Mouse (Mus musculus) ES-CJ7 (cell line): ENCODE results near the gene Gpr137.
A peak's percentile ranks its signal among the peaks of the same experiment; 100 is the strongest.

Source experiments
- DNase-seq: peaks from one replicate; pipeline ENCODE4 v3.0.0; 2011; ENCODE audit warnings: low read depth, low spot score

Gpr137 gene

DNA sequence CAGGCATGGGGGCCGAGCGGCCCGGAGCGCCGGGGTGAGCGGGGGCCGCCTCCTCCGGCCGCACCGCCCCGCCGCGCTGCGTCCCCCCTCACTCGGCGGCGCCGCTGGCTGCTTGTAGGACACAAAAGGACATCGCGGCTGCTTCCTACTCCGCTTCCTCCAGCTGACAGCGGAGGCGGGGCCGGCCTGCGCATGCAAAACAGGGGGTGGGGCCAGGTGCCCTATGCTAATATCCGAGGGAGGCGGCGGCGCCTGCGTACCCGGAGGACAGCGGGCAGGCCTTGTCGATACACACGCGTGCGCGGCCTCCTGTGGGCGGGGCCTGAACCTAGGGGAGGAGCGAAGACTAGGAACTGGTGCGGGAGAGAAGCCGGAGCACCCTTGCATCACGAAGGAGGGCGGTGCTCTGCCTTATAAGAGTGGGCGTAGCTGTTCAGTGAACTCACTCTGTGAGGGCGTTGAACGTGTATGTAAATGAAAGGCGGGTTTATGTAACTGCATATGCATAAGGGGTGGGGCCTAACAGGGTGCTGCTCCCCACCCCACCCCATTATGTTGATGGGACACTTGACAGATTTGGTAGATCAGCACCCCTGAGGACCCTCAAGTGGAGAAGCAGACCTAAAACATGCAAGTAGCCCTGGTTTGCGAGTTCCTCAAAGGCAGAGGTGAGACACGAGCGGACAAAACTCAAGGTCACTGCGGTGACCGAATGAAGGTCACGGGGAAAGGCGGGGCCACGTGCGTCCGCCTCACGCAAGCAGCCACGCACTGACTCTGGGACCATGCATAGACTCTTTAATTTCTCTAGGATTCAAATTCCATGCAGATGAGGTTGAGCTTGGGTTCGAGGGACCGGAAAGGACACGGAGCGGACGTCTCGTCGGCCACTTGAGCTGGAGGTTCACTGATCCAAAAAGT is 20.4 kb downstream of the Gpr137 start, which contains the start of gene Esrra:
Gene Esrra, minus strand, starts transcription at position 167 of the 921 bp plus-strand sequence.
- peak; percentile 100 for DNase-seq

DNA sequence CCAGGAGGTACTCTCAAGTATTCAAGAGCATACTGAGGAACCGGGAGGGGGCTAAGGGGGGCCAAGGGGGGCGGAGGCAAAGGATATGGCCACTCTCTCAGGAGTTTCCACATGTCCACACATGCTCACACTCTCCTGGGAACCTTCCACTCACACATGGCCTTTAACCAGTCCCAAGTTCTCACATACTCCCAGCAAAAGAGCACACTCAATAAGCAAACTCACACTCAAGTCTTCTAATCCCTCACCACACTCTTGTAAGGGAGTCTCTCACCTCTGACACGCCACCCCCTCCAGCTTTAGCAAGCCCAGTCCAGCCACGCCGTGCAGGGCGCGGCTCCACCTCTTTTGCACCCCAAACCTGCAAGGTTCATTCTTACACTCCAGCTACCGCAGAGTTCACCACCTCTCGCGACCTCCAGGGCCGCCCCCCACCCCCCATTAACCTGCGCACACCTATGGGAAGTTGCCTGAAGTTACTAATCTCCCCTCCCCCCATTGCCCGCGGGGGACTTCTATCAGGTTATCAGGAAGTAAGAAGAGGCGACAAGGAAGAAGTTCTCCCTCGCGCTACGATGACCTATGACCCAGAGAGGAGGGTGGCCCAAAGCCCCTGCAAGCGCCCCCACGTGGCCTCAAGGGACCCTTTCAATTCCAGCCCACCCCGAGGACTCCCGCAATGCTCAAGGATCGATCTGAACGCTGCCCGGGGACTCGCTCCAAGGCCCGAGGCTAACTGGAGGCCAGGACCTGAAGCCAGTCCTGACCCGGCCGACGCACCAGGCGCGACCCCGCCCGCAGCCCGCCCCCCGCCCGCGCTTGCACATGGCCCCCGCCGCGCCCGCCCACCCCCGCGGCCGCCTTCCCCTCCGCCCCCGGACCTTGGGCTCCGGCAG is 21.3 kb downstream of the Gpr137 start:
- peak; percentile 85 for DNase-seq

DNA sequence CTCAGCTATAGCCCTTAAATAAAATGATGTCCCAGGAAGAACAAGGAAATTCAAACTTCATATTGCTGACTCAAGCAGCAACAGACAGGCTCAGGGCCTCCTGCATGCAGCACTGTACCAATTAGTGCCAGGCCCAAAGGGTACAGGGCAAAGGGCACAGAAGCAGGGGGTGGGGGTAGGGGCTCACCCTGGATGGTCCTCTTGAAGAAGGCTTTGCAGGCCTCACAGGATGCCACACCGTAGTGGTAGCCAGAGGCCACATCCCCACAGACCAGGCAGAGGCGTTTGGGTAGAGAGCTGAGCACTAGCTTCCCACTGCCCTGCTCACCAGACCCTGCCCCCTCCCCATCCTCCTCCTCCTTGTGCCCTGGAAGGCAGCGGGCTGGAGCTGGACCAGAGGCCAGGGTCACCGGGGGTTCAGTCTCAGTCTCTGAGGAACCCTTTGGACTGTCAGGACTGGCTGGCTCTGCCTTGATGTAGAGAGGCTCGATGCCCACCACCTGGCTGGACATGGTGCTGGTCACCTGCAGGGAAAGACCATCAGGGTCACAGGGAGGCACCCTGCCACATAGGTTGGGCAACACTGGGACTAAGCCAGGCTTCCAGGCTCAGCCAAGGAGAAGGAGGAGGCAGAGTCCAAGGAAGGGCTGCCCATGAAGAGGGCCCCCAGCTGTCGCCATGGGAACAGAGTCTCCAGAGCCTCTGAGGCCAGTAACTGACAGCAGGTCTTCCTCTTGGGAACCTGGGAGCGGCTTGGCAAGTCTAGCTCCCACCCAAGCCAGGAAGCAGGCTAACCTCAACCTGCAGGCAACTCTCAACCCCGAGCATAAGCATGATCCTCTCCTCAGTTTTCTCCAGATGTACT is 22.2 kb downstream of the Gpr137 start:
- no peak for DNase-seq

DNA sequence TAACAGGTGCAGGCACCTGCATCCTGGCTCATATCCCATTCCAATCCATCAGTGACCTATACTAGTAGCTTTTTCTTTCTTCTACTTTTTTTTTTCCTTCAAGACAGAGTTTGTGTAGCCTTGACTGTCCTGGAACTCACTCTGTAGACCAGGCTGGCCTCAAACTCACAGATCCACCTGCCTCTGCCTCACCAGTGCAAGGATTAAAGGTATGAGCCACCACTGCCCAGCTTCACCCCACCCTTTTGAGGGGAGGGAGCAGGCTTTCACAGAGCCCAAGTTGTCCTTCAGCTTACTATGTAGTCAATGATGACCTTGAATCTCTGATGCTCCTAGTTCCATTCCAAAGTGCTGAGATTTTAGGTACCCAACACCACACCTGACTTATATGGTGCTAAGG is 22.8 kb downstream of the Gpr137 start:
- no peak for DNase-seq

DNA sequence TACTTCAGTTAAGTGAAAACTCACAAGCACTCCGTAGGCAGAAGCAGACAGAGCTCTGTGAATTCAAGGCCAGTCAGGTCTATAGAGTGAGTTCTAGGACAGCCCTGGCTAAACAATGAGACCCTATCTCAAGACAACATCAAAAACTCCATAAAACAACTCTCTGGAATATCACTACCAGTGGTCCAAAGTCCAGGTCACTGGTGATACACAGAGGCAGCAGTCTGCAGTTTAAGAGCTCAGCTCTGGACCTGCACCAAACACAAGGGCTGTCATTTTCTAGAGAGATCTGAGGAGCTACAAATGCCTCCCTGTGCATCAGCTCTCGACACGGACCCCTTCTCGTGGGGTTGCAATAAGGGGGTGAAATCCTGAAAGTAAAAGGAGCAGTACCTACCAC is 24.0 kb downstream of the Gpr137 start:
- no peak for DNase-seq

DNA sequence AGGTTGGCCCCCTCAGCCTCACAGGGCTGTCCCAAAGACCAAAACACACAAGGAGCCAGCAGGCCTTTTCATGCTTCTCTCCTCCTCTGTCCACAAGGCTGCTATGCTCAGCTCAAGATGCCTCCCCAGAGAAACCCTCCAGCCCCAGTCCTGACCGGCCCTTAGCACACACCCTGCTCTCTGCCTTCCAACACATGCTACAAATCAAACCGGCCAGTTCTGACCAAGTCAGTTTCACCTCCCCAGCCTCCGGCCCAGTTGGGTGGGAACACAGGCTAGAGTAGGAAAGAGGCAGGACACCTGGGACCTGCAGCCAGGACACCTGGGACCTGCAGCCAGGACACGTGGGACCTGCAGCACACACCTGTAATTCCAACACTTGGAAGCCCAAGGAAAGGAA is 25.8 kb downstream of the Gpr137 start:
- no peak for DNase-seq

DNA sequence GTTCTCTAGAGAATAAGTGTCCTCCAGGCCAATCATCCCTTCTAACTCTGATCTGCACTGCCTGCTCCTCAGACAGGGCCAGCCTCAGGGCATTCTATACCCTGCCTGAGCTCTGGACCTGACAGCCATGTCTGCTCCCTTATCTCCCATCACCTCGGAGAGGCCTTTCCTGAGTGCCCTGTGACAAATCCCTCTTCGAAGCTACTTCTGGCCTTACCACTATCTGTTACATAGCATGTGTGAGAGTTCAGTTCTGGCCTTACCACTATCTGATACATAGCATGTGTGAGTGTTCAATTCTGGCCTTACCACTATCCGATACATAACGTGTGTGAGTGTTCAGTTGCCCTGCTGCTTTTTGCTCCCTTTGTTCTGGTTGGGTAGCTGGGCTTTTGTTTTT is 27.0 kb downstream of the Gpr137 start:
- no peak for DNase-seq

DNA sequence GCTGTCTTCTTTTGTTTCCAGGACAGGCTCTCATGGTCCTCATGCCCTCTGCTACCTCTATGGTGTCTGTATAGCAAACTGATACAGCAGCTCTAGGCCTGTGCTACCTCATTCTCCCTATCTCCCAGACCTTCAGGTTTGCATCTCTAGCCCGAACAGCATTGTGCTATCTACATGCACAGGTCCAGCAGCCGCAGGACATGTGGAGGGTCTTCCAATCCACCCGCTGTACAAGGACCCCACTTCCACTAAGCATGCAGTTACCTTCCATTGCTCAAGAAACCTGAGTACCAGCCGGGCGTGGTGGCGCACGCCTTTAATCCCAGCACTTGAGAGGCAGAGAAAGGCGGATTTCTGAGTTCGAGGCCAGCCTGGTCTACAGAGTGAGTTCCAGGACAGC is 27.7 kb downstream of the Gpr137 start:
- no peak for DNase-seq

DNA sequence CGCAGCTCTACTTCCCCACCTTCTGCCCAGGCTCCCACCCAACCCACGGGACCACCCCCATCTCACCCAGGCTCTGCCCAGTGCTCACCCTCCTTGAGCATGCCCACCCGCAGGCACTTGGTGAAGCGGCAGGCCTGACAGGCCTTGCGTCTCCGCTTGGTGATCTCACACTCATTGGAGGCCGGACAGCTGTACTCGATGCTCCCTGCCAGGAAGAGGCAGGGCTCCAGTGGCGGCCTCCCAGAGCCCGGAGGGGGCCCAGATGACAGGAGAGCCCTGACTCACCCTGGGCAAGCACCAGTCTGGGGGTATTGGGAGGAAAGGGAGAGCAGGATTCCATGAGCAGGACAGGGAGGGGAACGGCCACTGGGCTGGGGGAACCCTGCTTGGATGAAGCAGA is 28.3 kb downstream of the Gpr137 start:
- DNase-seq, result no peak

DNA sequence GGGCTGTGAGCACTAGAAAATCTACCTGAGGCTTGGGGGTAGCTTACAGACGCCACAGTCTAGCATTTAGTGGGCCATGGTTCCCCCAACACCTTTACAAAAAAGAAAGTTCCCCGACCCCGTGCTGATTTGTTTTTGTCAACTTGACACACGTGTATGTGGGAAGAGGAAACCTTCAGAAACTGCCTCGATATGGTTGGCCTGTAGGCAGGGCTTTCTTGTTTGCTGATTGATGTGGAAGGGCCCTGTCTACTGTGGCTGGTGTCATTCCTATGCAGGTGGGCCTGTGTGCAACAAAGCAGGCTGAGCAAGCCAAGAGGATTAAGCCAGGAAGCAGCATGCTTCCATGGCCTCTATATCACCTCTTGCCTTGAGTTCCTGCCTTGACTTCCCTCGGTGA is 29.2 kb downstream of the Gpr137 start:
- DNase-seq, result no peak

DNA sequence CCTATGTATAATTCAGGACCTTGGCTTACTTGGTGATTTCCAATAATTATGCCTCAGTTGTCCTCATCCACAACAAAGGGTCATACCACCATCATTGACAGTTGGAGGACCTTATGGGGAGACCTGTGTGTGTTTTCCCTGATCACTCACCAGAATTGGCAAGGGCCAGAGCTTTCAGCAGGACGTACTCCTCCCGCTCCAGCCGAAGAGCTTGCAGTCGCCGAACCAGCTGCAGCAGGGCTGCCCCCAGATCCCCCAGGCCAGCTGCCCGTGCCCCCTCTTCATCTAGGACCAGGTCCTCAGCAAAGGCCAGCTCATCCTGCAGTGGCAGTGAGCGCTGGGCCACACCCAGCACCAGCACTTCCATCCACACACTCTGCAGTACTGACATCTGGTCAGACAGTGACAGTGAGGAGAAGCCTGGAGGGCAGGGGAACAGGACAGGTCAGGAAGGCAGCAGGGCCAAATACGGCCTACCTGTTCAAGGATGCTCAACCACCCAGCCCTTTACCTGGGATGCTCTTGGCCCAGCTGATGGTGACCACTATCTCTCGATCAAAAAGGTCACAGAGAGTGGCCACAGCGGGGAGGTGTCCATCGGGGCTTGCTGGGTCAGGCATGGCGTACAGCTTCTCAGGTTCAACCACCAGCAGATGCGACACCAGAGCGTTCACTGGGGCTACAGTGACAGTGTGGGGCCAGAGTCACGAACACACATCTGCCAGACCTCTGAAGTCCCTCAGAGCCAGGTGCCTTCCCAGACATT is 29.9 kb downstream of the Gpr137 start:
- no peak for DNase-seq

DNA sequence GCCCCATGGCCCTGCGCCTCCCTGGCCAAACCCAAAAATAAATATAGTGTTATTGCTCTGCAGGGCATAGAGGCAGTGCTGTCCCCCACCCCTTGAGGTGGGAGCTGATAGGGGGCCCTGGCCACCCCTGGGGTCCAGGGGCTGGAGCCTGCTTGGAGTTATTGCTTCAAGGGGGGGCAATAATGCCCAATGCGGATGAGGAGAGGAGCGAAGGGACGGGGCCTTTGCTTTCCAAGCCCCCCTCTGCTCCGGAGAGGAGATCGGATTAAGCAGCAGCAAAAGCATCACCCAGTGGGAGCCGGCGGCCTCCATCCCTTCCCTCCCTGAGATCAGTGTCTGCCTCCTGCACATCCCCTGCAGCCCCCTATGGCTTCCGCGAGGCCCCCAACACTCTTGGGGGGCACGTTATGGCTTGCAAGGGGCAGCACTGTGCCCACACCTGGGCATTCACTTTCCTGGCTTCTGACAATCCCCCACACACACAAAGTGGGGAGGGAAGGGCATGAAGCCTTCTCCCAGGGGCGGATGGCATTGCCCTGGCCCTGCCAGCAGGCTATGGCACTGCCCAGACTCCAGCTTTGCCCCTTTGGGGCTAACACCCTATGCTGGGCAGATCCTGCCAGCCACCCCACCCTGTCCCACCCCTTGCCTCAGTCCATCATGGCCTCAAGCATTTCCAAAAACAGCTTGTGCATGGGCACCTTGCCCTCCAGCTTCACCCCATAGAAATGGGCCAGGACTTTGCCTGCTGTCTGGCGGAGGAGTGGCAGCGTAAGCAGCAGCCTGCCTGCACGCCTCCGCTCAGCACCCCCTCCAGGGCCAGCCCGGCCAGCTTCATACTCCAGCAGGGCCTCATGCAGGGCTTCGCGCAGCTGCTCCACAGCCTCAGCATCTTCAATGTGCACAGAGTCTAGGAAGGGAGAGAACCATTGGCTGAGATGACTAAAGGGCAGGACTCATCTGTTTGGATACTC is 30.9 kb downstream of the Gpr137 start:
- DNase-seq, result no peak

DNA sequence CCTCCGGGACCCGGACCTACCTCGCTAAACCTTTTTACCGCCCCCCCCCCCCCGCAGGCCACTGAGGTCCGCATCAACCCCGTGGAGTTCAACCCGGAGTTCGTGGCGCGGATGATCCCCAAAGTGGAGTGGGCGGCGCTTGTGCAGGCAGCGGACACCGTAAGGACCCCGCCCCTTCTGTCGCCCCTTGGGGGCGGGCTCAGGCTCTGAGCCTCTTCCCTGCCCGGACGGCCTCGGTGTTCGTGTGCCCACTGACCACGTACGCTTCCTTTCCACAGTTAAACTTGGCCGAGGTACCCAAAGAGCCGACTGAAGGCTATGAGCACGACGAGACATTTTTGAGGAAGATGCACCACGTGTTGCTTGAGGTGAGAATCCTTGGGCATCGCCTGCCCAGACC is 32.0 kb downstream of the Gpr137 start:
- DNase-seq, result peak; percentile 58

DNA sequence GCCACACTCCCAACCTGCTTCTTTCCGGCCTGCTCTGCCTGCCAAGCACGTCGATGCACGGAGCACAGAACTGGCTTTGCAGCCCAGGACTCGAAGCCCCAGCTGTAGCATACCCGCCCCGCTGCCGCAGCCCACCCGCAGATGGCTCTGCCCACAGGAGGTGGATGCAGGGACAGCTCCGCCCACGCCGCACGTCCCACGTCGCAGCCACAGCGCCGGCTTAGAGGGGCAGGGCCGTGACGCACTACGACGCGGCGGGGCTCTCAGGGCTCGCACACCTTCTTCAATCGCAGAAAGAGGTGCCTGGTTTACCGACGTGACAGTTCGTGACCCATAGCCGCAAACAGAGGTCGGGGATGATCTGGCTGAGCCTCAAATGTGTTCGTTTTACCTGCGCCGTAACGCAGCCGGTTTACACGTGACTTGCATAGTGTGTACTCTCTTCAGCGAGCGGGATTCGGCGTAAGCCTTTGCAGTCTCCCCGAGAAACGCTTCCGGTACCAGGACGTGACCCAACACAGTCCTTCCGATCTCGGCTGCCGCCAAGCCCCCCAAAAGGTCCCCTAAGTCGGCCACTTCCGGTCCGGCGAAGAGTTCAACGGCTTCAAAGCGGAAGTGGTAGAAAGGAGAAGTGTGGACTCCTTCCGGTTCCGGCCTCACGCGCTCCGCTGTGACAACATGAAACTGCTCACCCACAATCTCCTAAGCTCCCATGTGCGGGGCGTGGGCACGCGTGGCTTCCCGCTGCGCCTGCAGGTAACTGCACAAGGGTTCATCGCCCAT is 32.6 kb downstream of the Gpr137 start, which contains the start of the genes Trmt112 and Prdx5:
Gene Trmt112, plus strand, starts transcription at position 192 of the 783 bp plus-strand sequence.
Gene Prdx5, minus strand, starts transcription at position 600 of the 783 bp plus-strand sequence.
- DNase-seq, result peak; percentile 95

DNA sequence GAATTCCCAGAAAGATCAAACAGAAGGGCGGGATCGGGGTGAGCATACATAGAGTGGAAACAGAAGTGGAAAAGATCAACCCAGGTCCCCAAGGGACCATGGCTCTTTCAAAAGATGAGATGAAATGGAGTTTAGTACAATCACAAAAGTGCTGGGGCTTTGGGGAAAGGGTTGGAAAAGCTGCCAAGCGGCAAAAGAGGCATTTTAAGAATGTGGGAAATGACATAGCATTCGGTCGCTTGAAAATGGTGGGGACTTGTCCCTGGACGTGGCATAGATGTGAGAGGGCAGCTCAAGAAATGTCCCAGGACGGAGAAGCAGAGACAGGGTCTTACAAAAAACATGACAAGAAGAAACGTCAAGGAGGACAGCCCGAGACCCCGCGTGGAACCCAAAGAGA is 33.3 kb downstream of the Gpr137 start:
- no peak for DNase-seq

DNA sequence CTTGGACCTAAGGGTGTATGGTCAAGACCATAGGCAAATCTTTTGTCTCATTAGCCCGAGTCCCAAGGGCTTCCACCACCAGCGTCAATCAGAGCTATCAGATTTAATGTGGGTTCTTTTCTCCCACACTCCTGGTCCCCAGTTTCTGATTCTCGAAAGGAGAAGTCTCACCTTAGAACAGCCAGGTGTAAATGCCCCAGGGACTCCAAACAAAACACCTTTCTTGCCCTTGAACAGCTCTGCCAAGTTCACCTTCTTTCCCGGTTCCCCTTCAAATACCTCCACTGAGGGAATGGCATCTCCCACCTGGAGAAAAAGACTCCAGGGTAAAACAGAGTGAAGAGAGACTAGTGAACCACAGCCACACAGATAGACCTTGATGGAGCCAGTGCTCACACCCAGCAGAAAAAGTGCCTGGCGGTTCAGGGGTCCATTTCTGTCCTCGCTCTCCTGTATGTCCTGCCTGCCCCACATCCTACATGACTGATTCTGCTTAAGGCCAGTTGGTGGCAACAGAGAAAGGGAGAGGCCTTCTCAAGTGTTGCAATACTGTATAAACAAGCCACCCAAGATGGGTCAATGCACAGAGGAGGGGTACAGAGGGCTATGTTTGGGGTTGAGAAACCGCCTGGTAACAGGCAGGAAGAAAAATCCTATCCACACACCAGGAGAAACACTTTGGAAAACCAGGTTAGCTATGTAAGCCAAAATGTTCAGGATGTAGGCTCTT is 34.3 kb downstream of the Gpr137 start:
- no peak for DNase-seq

DNA sequence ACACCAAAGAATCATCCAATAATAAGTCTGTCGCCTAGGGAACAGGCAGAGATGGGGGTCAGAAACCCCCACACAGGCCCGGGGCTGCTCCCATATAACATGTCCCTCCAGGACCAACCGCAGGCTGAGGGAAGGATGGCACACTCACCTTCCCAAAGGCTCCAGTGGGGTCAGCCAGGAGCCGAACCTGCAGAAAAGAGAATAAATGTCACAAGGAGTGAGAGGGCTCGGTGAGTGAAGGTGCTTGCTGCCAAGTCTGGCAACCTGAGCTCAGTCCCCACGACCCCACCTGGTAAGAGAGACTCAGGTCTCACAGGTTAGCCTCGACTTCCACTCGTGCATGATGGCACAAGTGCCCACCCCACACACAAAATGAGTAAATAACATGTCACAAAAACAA is 35.2 kb downstream of the Gpr137 start:
- DNase-seq, result no peak

DNA sequence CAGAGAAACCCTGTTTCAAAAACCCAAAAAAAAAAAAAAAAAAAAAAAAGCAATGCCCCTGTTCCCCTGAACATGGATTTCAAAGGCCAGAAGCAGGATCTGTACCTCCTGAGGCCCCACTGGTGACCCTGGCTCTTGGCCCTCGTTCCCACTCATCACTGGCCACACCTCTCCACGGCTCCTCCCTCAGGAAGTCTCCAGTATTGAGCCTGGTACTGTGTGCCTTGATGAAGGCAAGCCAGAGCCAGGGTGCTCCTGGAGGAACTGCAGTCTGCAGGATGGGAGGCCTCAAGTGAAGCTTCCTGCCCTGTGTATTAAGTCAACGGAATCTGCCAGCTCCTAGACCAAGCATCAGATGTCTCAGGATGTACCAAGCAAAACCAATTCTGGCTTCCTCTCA is 36.1 kb downstream of the Gpr137 start:
- DNase-seq, result no peak
